Mouse (Mus musculus) brain, embryonic 18.5 days (tissue): ENCODE results near the gene Proser3.

ENCODE experiments used
- DNase-seq: peaks from one replicate; pipeline ENCODE4 v3.0.0-alpha.2; 2012; ENCODE audit warnings: low read depth, low spot score

The Proser3 gene

GRCm38 (mm10) chr7:30490251-30490956 lies 61.7 kb downstream of the Proser3 start:
- DNase-seq = peak; percentile 4
